Mouse (Mus musculus) naive thymus-derived CD4-positive, alpha-beta T cell, adult 2 months (primary cell): ENCODE measurements around the gene Tpp2.
"Not testable (repeated sequence)": the region's sequence is repeated elsewhere in the genome, so short reads cannot be mapped to it uniquely, and the experiment has no call there.

ENCODE experiments used
- DNase-seq: peaks from one replicate; pipeline ENCODE4 v3.0.0-alpha.2; 2011; ENCODE audit warnings: low read depth

Tpp2 gene

GRCm38 (mm10) chr1:44019934-44020333 lies 86.5 kb downstream of the Tpp2 start, which contains the start of gene Mettl21c:
Mettl21c (minus strand) TSS chr1:44020034.
- DNase-seq = no peak

- no peak for DNase-seq
Measured at GRCm38 (mm10) chr1:44022656-44023055, 89.2 kb downstream of the Tpp2 start.

- DNase-seq = no peak
Measured at GRCm38 (mm10) chr1:44027651-44028050, 94.2 kb downstream of the Tpp2 start.

GRCm38 (mm10) chr1:44032213-44032612 lies 98.8 kb downstream of the Tpp2 start:
- no peak for DNase-seq

- DNase-seq = no peak
Measured at GRCm38 (mm10) chr1:44032948-44033347, 99.5 kb downstream of the Tpp2 start.

- peak; percentile 78 for DNase-seq
Measured at GRCm38 (mm10) chr1:44041797-44042554, 108.5 kb downstream of the Tpp2 start.

- DNase-seq = peak; percentile 14
Measured at GRCm38 (mm10) chr1:44042555-44042915, 109.1 kb downstream of the Tpp2 start.

GRCm38 (mm10) chr1:44045689-44046088 lies 112.2 kb downstream of the Tpp2 start:
- not testable (repeated sequence) for DNase-seq

- DNase-seq = no peak
Measured at GRCm38 (mm10) chr1:44046556-44046955, 113.1 kb downstream of the Tpp2 start.
